8 mouse cellular contexts compared by ENCODE assay signal in the genomic region with DNA sequence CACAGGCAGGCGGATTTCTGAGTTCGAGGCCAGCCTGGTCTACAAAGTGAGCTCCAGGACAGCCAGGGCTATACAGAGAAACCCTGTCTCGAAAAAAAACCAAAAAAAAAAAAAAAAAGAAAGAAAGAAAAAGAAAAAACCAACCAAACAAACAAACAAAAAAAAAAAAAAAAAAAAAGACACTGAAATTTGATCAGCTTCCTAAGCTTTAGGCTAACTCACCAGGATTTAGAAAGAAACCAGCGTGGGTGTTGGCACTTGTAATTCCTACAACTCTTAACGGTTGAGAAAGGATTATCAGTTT. TPM values are rescaled to one million over a fixed set of nuclear protein-coding genes. Genes with fewer than 3 reads are reported as not detected.
A peak's percentile ranks its signal among the peaks of the same experiment; 100 is the strongest.
DNase-seq lines count a peak whose midpoint lies in the region; ATAC-seq and TF ChIP-seq lines count a peak whose summit lies in the region.
"Not testable (repeated sequence)": the region's sequence is repeated elsewhere in the genome, so short reads cannot be mapped to it uniquely, and the experiment has no call there.

No protein-coding gene starts in this region.

- not testable (repeated sequence) for H3K27ac ChIP-seq in CH12.LX (ENCODE audit: insufficient read depth, low read depth); liver, embryonic 14.5 days
- peak overlapping the region; percentile 93 for H3K27ac ChIP-seq in embryonic facial prominence, embryonic 15.5 days (replicated peaks)
- H3K27ac ChIP-seq in heart, adult 2 months = peak overlapping the region; percentile 99
- H3K27ac ChIP-seq in hindbrain, embryonic 13.5 days = peak overlapping the region; percentile 92
- peak overlapping the region; percentile 94; the same call in 1 of the 2 replicates for H3K27ac ChIP-seq in kidney, embryonic 16.5 days (ENCODE audit: low read length)
- H3K27ac ChIP-seq in midbrain, embryonic 13.5 days = peak overlapping the region; percentile 84
- peak overlapping the region; percentile 86; the same call in 1 of the 2 replicates for H3K27ac ChIP-seq in stomach, embryonic 14.5 days (ENCODE audit: low read length)

- DNase-seq in CH12.LX (ENCODE audit: extremely low read depth); heart, adult 2 months; liver, embryonic 14.5 days (ENCODE audit: low read depth in 3 of 3, low spot score in 3 of 3): not testable (repeated sequence)

- dilution Hi-C loops in CH12.LX (cut with MboI; ENCODE audit: extremely low pct_ligation_motif_present, extremely low pct_unique_long_range_greater_than_20kb, low sequenced_read_pairs) = not testable (repeated sequence)

- TF ChIP-seq RAD21 in CH12.LX (IDR thresholded peaks at IDR 0.05; ENCODE audit: low read depth, low read length) = not testable (repeated sequence)

- H3K79me2 ChIP-seq in CH12.LX (replicated peaks; ENCODE audit: control insufficient read depth, extremely low read depth, insufficient read depth, poor library complexity, severe bottlenecking) = peaks cover 17% of the 10 kb centered on the region
- not testable (repeated sequence) for H3K79me2 ChIP-seq in heart, adult 2 months (replicated peaks; ENCODE audit: control insufficient read depth, insufficient read depth, low read length)

- ATAC-seq in embryonic facial prominence, embryonic 15.5 days (ENCODE audit: insufficient number of reproducible peaks, low FRiP score, low TSS enrichment, low read depth); hindbrain, embryonic 13.5 days (ENCODE audit: low FRiP score); kidney, embryonic 16.5 days (ENCODE audit: low FRiP score, low TSS enrichment); liver, embryonic 14.5 days (ENCODE audit: insufficient read depth); midbrain, embryonic 13.5 days; stomach, embryonic 14.5 days (ENCODE audit: insufficient number of reproducible peaks, insufficient read depth, low FRiP score, low read depth): not testable (repeated sequence)

- H3K27me3 ChIP-seq in CH12.LX (replicated peaks); embryonic facial prominence, embryonic 15.5 days; heart, adult 2 months (ENCODE audit: control insufficient read depth, insufficient read depth, low read length); hindbrain, embryonic 13.5 days; kidney, embryonic 16.5 days (ENCODE audit: insufficient read depth, low read length); liver, embryonic 14.5 days (ENCODE audit: control insufficient read depth, insufficient read depth, low read length); midbrain, embryonic 13.5 days; stomach, embryonic 14.5 days (ENCODE audit: control insufficient read depth, insufficient read depth, low read length): not testable (repeated sequence)

- TF ChIP-seq CTCF in CH12.LX (conservative IDR thresholded peaks at IDR 0.05 in 1 of 2, IDR thresholded peaks at IDR 0.05 in 1 of 2; ENCODE audit: low read depth in 2 of 2, low read length in 2 of 2); heart, adult 2 months (IDR thresholded peaks at IDR 0.05); liver, embryonic 14.5 days (IDR thresholded peaks at IDR 0.05; ENCODE audit: low read depth): not testable (repeated sequence)

- H3K9ac ChIP-seq in CH12.LX (ENCODE audit: insufficient read depth, low read depth); embryonic facial prominence, embryonic 15.5 days; heart, adult 2 months (ENCODE audit: low read depth, low read length); hindbrain, embryonic 13.5 days; kidney, embryonic 16.5 days (replicated peaks; ENCODE audit: low read length); liver, embryonic 14.5 days (replicated peaks); midbrain, embryonic 13.5 days (replicated peaks); stomach, embryonic 14.5 days (replicated peaks; ENCODE audit: low read depth, low read length): not testable (repeated sequence)

- intact Hi-C loops in heart, adult 2 months (cut with DNase I) = loop anchor here (1.0 kb wide), 1 partner anchor 17 kb away; a partner anchor contains a TSS

- not testable (repeated sequence) for H3K4me3 ChIP-seq in CH12.LX (replicated peaks in 1 of 3; ENCODE audit: low read depth in 2 of 3, low read length in 2 of 3, poor library complexity in 1 of 3); heart, adult 2 months; hindbrain, embryonic 13.5 days; kidney, embryonic 16.5 days (ENCODE audit: low read length); stomach, embryonic 14.5 days (ENCODE audit: low read depth, low read length)
- H3K4me3 ChIP-seq in embryonic facial prominence, embryonic 15.5 days (replicated peaks) = peak overlapping the region; percentile 76; the same call in 1 of the 2 replicates
- H3K4me3 ChIP-seq in liver, embryonic 14.5 days (ENCODE audit: insufficient read depth in 1 of 2, low read depth in 2 of 2, low read length in 2 of 2) = peak overlapping the region in 1 of 2 experiments; percentile 80; a peak in 2 of 4 replicates
- H3K4me3 ChIP-seq in midbrain, embryonic 13.5 days (replicated peaks) = peak overlapping the region; percentile 64; the same call in 1 of the 2 replicates

- peaks cover 3 to 18% of the 10 kb centered on the region in 2 experiments; a peak in 3 of 4 replicates for H3K4me1 ChIP-seq in CH12.LX (ENCODE audit: control insufficient read depth in 1 of 2, insufficient read depth in 2 of 2)
- H3K4me1 ChIP-seq in embryonic facial prominence, embryonic 15.5 days = peaks cover 24% of the 10 kb centered on the region
- not testable (repeated sequence) for H3K4me1 ChIP-seq in heart, adult 2 months (ENCODE audit: control insufficient read depth, insufficient read depth, low read length); liver, embryonic 14.5 days (replicated peaks; ENCODE audit: control insufficient read depth in 2 of 2, insufficient read depth in 2 of 2, low read length in 1 of 2)
- H3K4me1 ChIP-seq in hindbrain, embryonic 13.5 days (replicated peaks) = peaks cover 23% of the 10 kb centered on the region
- H3K4me1 ChIP-seq in kidney, embryonic 16.5 days (ENCODE audit: insufficient read depth, low read length) = peaks cover 14% of the 10 kb centered on the region
- H3K4me1 ChIP-seq in midbrain, embryonic 13.5 days (replicated peaks) = peaks cover 21% of the 10 kb centered on the region
- H3K4me1 ChIP-seq in stomach, embryonic 14.5 days (ENCODE audit: control insufficient read depth, insufficient read depth, low read length) = peaks cover 11% of the 10 kb centered on the region; the same call in 1 of the 2 replicates

- H3K36me3 ChIP-seq in CH12.LX (replicated peaks in 1 of 2; ENCODE audit: control insufficient read depth in 1 of 2, insufficient read depth in 1 of 2, low read length in 1 of 2) = peaks cover 55 to 66% of the 10 kb centered on the region in 2 experiments
- peaks cover 56% of the 10 kb centered on the region for H3K36me3 ChIP-seq in embryonic facial prominence, embryonic 15.5 days
- H3K36me3 ChIP-seq in heart, adult 2 months (ENCODE audit: control insufficient read depth, insufficient read depth, low read length); liver, embryonic 14.5 days (replicated peaks; ENCODE audit: control insufficient read depth, insufficient read depth, low read depth): not testable (repeated sequence)
- H3K36me3 ChIP-seq in hindbrain, embryonic 13.5 days = peaks cover 61% of the 10 kb centered on the region
- peaks cover 47% of the 10 kb centered on the region for H3K36me3 ChIP-seq in kidney, embryonic 16.5 days (ENCODE audit: insufficient read depth, low read length)
- peaks cover 63% of the 10 kb centered on the region for H3K36me3 ChIP-seq in midbrain, embryonic 13.5 days
- peaks cover 43% of the 10 kb centered on the region for H3K36me3 ChIP-seq in stomach, embryonic 14.5 days (ENCODE audit: control insufficient read depth, insufficient read depth, low read length)

- 28% methylated on average over 5 of the region's 5 CpGs for WGBS in embryonic facial prominence, embryonic 15.5 days
- WGBS in heart, adult 2 months = 39% methylated on average over 4 of the region's 5 CpGs
- WGBS in hindbrain, embryonic 13.5 days = 54% methylated on average over 4 of the region's 5 CpGs
- WGBS in kidney, embryonic 16.5 days = 38% methylated on average over 4 of the region's 5 CpGs
- WGBS in liver, embryonic 14.5 days (ENCODE audit: insufficient replicate concordance) = 27% methylated on average over 5 of the region's 5 CpGs
- WGBS in midbrain, embryonic 13.5 days = 40% methylated on average over 5 of the region's 5 CpGs
- WGBS in stomach, embryonic 14.5 days = 40% methylated on average over 5 of the region's 5 CpGs

- not testable (repeated sequence) for TF ChIP-seq EP300 in CH12.LX (IDR thresholded peaks at IDR 0.05; ENCODE audit: low read length); heart, adult 2 months (IDR thresholded peaks at IDR 0.05; ENCODE audit: insufficient read depth, low read depth, low read length); liver, embryonic 14.5 days (IDR thresholded peaks at IDR 0.05; ENCODE audit: low read depth)

- not testable (repeated sequence) for TF ChIP-seq POLR2A in CH12.LX (IDR thresholded peaks at IDR 0.05; ENCODE audit: low read depth, low read length); heart, adult 2 months (IDR thresholded peaks at IDR 0.05; ENCODE audit: insufficient read depth, low read depth, low read length)

- H3K4me2 ChIP-seq in CH12.LX (ENCODE audit: insufficient read depth, low read depth, poor library complexity, severe bottlenecking) = peak overlapping the region; percentile 44; the same call in 1 of the 2 replicates
- peak overlapping the region; percentile 75 for H3K4me2 ChIP-seq in embryonic facial prominence, embryonic 15.5 days (replicated peaks)
- H3K4me2 ChIP-seq in hindbrain, embryonic 13.5 days = peak overlapping the region; percentile 61
- peak overlapping the region; percentile 88 for H3K4me2 ChIP-seq in kidney, embryonic 16.5 days (replicated peaks; ENCODE audit: low read depth, low read length)
- peak overlapping the region; percentile 87 for H3K4me2 ChIP-seq in liver, embryonic 14.5 days (ENCODE audit: low read depth)
- H3K4me2 ChIP-seq in midbrain, embryonic 13.5 days (replicated peaks) = peak overlapping the region; percentile 78
- H3K4me2 ChIP-seq in stomach, embryonic 14.5 days (replicated peaks; ENCODE audit: low read depth, low read length) = 0 out of 2 replicates have a peak overlapping the region, but pooled peaks have one; percentile 15

- not testable (repeated sequence) for H3K9me3 ChIP-seq in CH12.LX (replicated peaks; ENCODE audit: low read length); embryonic facial prominence, embryonic 15.5 days (replicated peaks); hindbrain, embryonic 13.5 days; kidney, embryonic 16.5 days (ENCODE audit: low read length); liver, embryonic 14.5 days (ENCODE audit: control insufficient read depth, low read length); midbrain, embryonic 13.5 days; stomach, embryonic 14.5 days (ENCODE audit: control insufficient read depth, low read depth, low read length)

- in situ Hi-C loops in CH12.LX (cut with MboI; ENCODE audit: low pct_ligation_motif_present, low pct_unique_long_range_greater_than_20kb, low sequenced_read_pairs) = not testable (repeated sequence)

RNA-seq across cellular contexts. Expression of a gene that starts 0.5 kb away (rescaled TPM):
- 16.4 and 18.3 TPM in 2 replicates for total RNA-seq in CH12.LX (2012; rRNA removed)
- total RNA-seq in CH12.LX (2014; rRNA removed) = 14.1 and 18.5 TPM in 2 replicates
- 17.4 and 21.0 TPM in 2 replicates for polyA plus RNA-seq in CH12.LX (2012; ENCODE audit: insufficient read length, low read depth)
- polyA plus RNA-seq in embryonic facial prominence, embryonic 15.5 days (2015; fragmentation: Nextera tagmentation; extraction: Ambion mirVana) = 10.4 and 10.8 TPM in 2 replicates
- total RNA-seq in heart, adult 2 months (2021) = 1 to 10 TPM; 5.6 to 6.1 TPM
- 7.0 and 7.4 TPM in 2 replicates for polyA plus RNA-seq in heart, adult 2 months (2012; rRNA removed)
- polyA plus RNA-seq in hindbrain, embryonic 13.5 days (2015; fragmentation: Nextera tagmentation; extraction: Ambion mirVana) = 14.5 and 16.1 TPM in 2 replicates
- 7.8 and 11.6 TPM in 2 replicates for polyA plus RNA-seq in kidney, embryonic 16.5 days (2015; fragmentation: Nextera tagmentation; extraction: Ambion mirVana)
- polyA plus RNA-seq in liver, embryonic 14.5 days (2012; rRNA removed) = 4.4 and 6.6 TPM in 2 replicates
- 1.6 and 2.8 TPM in 2 replicates for polyA plus RNA-seq in liver, embryonic 14.5 days (2014; fragmentation: Nextera tagmentation; extraction: Ambion mirVana)
- 13.6 and 16.5 TPM in 2 replicates for polyA plus RNA-seq in midbrain, embryonic 13.5 days (2015; fragmentation: Nextera tagmentation; extraction: Ambion mirVana)
- polyA plus RNA-seq in stomach, embryonic 14.5 days (2014; fragmentation: Nextera tagmentation; extraction: Ambion mirVana) = 15.1 and 19.2 TPM in 2 replicates

RNA-seq across cellular contexts. Expression of a gene that starts 16.0 kb away (rescaled TPM):
- 21.8 and 22.6 TPM in 2 replicates for total RNA-seq in CH12.LX (2012; rRNA removed)
- 7.9 and 13.8 TPM in 2 replicates for total RNA-seq in CH12.LX (2014; rRNA removed)
- 16.8 and 22.2 TPM in 2 replicates for polyA plus RNA-seq in CH12.LX (2012; ENCODE audit: insufficient read length, low read depth)
- polyA plus RNA-seq in embryonic facial prominence, embryonic 15.5 days (2015; fragmentation: Nextera tagmentation; extraction: Ambion mirVana) = 55.6 and 57.7 TPM in 2 replicates
- 10 to 100 TPM; 15.8 to 16.8 TPM for total RNA-seq in heart, adult 2 months (2021)
- polyA plus RNA-seq in heart, adult 2 months (2012; rRNA removed) = 23.0 and 24.0 TPM in 2 replicates
- 55.5 and 61.5 TPM in 2 replicates for polyA plus RNA-seq in hindbrain, embryonic 13.5 days (2015; fragmentation: Nextera tagmentation; extraction: Ambion mirVana)
- polyA plus RNA-seq in kidney, embryonic 16.5 days (2015; fragmentation: Nextera tagmentation; extraction: Ambion mirVana) = 46.5 and 48.2 TPM in 2 replicates
- 3.8 and 7.1 TPM in 2 replicates for polyA plus RNA-seq in liver, embryonic 14.5 days (2012; rRNA removed)
- polyA plus RNA-seq in liver, embryonic 14.5 days (2014; fragmentation: Nextera tagmentation; extraction: Ambion mirVana) = 5.6 and 7.3 TPM in 2 replicates
- polyA plus RNA-seq in midbrain, embryonic 13.5 days (2015; fragmentation: Nextera tagmentation; extraction: Ambion mirVana) = 52.5 and 58.6 TPM in 2 replicates
- 28.6 and 29.4 TPM in 2 replicates for polyA plus RNA-seq in stomach, embryonic 14.5 days (2014; fragmentation: Nextera tagmentation; extraction: Ambion mirVana)

RNA-seq across cellular contexts. Expression of a gene that starts 18.1 kb away (rescaled TPM):
- total RNA-seq in CH12.LX (2012; rRNA removed) (9.6 and 12.6 TPM in 2 replicates), CH12.LX (2014; rRNA removed) (3.1 and 5.5 TPM in 2 replicates)
- 2.6 and 4.6 TPM in 2 replicates for polyA plus RNA-seq in CH12.LX (2012; ENCODE audit: insufficient read length, low read depth)
- polyA plus RNA-seq in embryonic facial prominence, embryonic 15.5 days (2015; fragmentation: Nextera tagmentation; extraction: Ambion mirVana) = 22.9 and 25.4 TPM in 2 replicates
- total RNA-seq in heart, adult 2 months (2021) = 10 to 100 TPM; 30.0 to 39.9 TPM
- 47.7 and 77.5 TPM in 2 replicates for polyA plus RNA-seq in heart, adult 2 months (2012; rRNA removed)
- polyA plus RNA-seq in hindbrain, embryonic 13.5 days (2015; fragmentation: Nextera tagmentation; extraction: Ambion mirVana) = 19.6 and 21.4 TPM in 2 replicates
- 22.6 and 23.8 TPM in 2 replicates for polyA plus RNA-seq in kidney, embryonic 16.5 days (2015; fragmentation: Nextera tagmentation; extraction: Ambion mirVana)
- 5.0 and 5.3 TPM in 2 replicates for polyA plus RNA-seq in liver, embryonic 14.5 days (2012; rRNA removed)
- polyA plus RNA-seq in liver, embryonic 14.5 days (2014; fragmentation: Nextera tagmentation; extraction: Ambion mirVana) = 2.8 and 4.6 TPM in 2 replicates
- 22.6 and 26.4 TPM in 2 replicates for polyA plus RNA-seq in midbrain, embryonic 13.5 days (2015; fragmentation: Nextera tagmentation; extraction: Ambion mirVana)
- 24.3 and 26.5 TPM in 2 replicates for polyA plus RNA-seq in stomach, embryonic 14.5 days (2014; fragmentation: Nextera tagmentation; extraction: Ambion mirVana)

RNA-seq across cellular contexts. Expression of a gene that starts 30.5 kb away (rescaled TPM):
- total RNA-seq in CH12.LX (2012; rRNA removed) (52.5 and 64.8 TPM in 2 replicates), CH12.LX (2014; rRNA removed) (83.0 and 84.4 TPM in 2 replicates)
- 75.6 and 80.4 TPM in 2 replicates for polyA plus RNA-seq in CH12.LX (2012; ENCODE audit: insufficient read length, low read depth)
- 109 TPM in 2 replicates for polyA plus RNA-seq in embryonic facial prominence, embryonic 15.5 days (2015; fragmentation: Nextera tagmentation; extraction: Ambion mirVana)
- 1 to 10 TPM in 1 of 2 experiments, under 1 TPM in 1; 0.47 to 1.5 TPM for total RNA-seq in heart, adult 2 months (2021)
- 1.1 and 2.8 TPM in 2 replicates for polyA plus RNA-seq in heart, adult 2 months (2012; rRNA removed)
- 43.5 and 46.8 TPM in 2 replicates for polyA plus RNA-seq in hindbrain, embryonic 13.5 days (2015; fragmentation: Nextera tagmentation; extraction: Ambion mirVana)
- polyA plus RNA-seq in kidney, embryonic 16.5 days (2015; fragmentation: Nextera tagmentation; extraction: Ambion mirVana) = 146 and 151 TPM in 2 replicates
- polyA plus RNA-seq in liver, embryonic 14.5 days (2012; rRNA removed) = 61.6 and 76.5 TPM in 2 replicates
- 131 TPM in 2 replicates for polyA plus RNA-seq in liver, embryonic 14.5 days (2014; fragmentation: Nextera tagmentation; extraction: Ambion mirVana)
- polyA plus RNA-seq in midbrain, embryonic 13.5 days (2015; fragmentation: Nextera tagmentation; extraction: Ambion mirVana) = 75.2 and 78.9 TPM in 2 replicates
- polyA plus RNA-seq in stomach, embryonic 14.5 days (2014; fragmentation: Nextera tagmentation; extraction: Ambion mirVana) = 159 and 167 TPM in 2 replicates

RNA-seq across cellular contexts. Expression of a gene that starts 46.4 kb away (rescaled TPM):
- 46.3 and 48.3 TPM in 2 replicates for total RNA-seq in CH12.LX (2012; rRNA removed)
- 12.5 and 14.3 TPM in 2 replicates for total RNA-seq in CH12.LX (2014; rRNA removed)
- polyA plus RNA-seq in CH12.LX (2012; ENCODE audit: insufficient read length, low read depth) = 33.6 and 44.3 TPM in 2 replicates
- 24.8 and 25.2 TPM in 2 replicates for polyA plus RNA-seq in embryonic facial prominence, embryonic 15.5 days (2015; fragmentation: Nextera tagmentation; extraction: Ambion mirVana)
- 10 to 100 TPM; 55.7 to 58.7 TPM for total RNA-seq in heart, adult 2 months (2021)
- 75.8 and 82.4 TPM in 2 replicates for polyA plus RNA-seq in heart, adult 2 months (2012; rRNA removed)
- polyA plus RNA-seq in hindbrain, embryonic 13.5 days (2015; fragmentation: Nextera tagmentation; extraction: Ambion mirVana) = 20.8 and 23.4 TPM in 2 replicates
- 16.6 and 19.1 TPM in 2 replicates for polyA plus RNA-seq in kidney, embryonic 16.5 days (2015; fragmentation: Nextera tagmentation; extraction: Ambion mirVana)
- polyA plus RNA-seq in liver, embryonic 14.5 days (2012; rRNA removed) = 4.9 TPM in 2 replicates
- 1.5 and 1.7 TPM in 2 replicates for polyA plus RNA-seq in liver, embryonic 14.5 days (2014; fragmentation: Nextera tagmentation; extraction: Ambion mirVana)
- polyA plus RNA-seq in midbrain, embryonic 13.5 days (2015; fragmentation: Nextera tagmentation; extraction: Ambion mirVana) = 19.4 and 21.3 TPM in 2 replicates
- polyA plus RNA-seq in stomach, embryonic 14.5 days (2014; fragmentation: Nextera tagmentation; extraction: Ambion mirVana) = 18.3 and 19.8 TPM in 2 replicates

Comparison
In these comparisons a context has a peak if more than half of its experiments do, and no peak if none do; other contexts are left out.
1. H3K4me2 ChIP-seq: peak in every context shown above with its lines; median percentile 88 in kidney, embryonic 16.5 days; 87 in liver, embryonic 14.5 days; 78 in midbrain, embryonic 13.5 days; 75 in embryonic facial prominence, embryonic 15.5 days; 61 in hindbrain, embryonic 13.5 days; 44 in CH12.LX; 15 in stomach, embryonic 14.5 days.